Mouse (Mus musculus) thymus, postnatal 36 days (tissue): ENCODE results near the gene Isg20l2.
"Not testable (repeated sequence)": the region's sequence is repeated elsewhere in the genome, so short reads cannot be mapped to it uniquely, and the experiment has no call there.

Source experiments
- DNase-seq, 2 experiments: peaks; one replicate each; pipeline ENCODE4 v3.0.0; 2022; ENCODE audit warnings: mixed read lengths in 2 of 2

Isg20l2 gene

GRCm38 (mm10) chr3:87930078-87930795, at the start of gene Isg20l2, which contains the start of gene Rrnad1:
Gene Isg20l2, plus strand, starts transcription at chr3:87930314.
Gene Rrnad1, minus strand, starts transcription at chr3:87930717.
- peak; percentile 93 to 96 for DNase-seq

GRCm38 (mm10) chr3:87884291-87884690, 45.8 kb upstream of the Isg20l2 start:
- no peak for DNase-seq

GRCm38 (mm10) chr3:87884708-87885251, 45.3 kb upstream of the Isg20l2 start:
- peak in 1 of 2 experiments; percentile 74 for DNase-seq

- DNase-seq, result peak; percentile 85 to 92
Observed at GRCm38 (mm10) chr3:87885281-87886003, 44.7 kb upstream of the Isg20l2 start, which contains the start of gene Prcc. Gene Prcc, minus strand, starts transcription at chr3:87885608.

GRCm38 (mm10) chr3:87886004-87886365, 44.1 kb upstream of the Isg20l2 start:
- peak; percentile 48 to 63 for DNase-seq

- no peak for DNase-seq
Observed at GRCm38 (mm10) chr3:87886416-87886815, 43.7 kb upstream of the Isg20l2 start.

GRCm38 (mm10) chr3:87887400-87887799, 42.7 kb upstream of the Isg20l2 start:
- not testable (repeated sequence) for DNase-seq

- no peak for DNase-seq
Observed at GRCm38 (mm10) chr3:87891481-87891880, 38.6 kb upstream of the Isg20l2 start.

GRCm38 (mm10) chr3:87893367-87893905, 36.7 kb upstream of the Isg20l2 start:
- DNase-seq, result no peak

- DNase-seq, result no peak
Observed at GRCm38 (mm10) chr3:87899266-87899665, 30.8 kb upstream of the Isg20l2 start.

- no peak for DNase-seq
Observed at GRCm38 (mm10) chr3:87899776-87900175, 30.3 kb upstream of the Isg20l2 start.

GRCm38 (mm10) chr3:87901036-87901624, 29.0 kb upstream of the Isg20l2 start:
- DNase-seq, result no peak

GRCm38 (mm10) chr3:87901959-87902358, 28.2 kb upstream of the Isg20l2 start:
- DNase-seq, result not testable (repeated sequence)

- no peak for DNase-seq
Observed at GRCm38 (mm10) chr3:87903821-87904220, 26.3 kb upstream of the Isg20l2 start.

- peak; percentile 92 to 96 for DNase-seq
Observed at GRCm38 (mm10) chr3:87905880-87906485, 24.1 kb upstream of the Isg20l2 start, which contains the start of gene Hdgf. Gene Hdgf, plus strand, starts transcription at chr3:87906321.

GRCm38 (mm10) chr3:87906601-87906980, 23.5 kb upstream of the Isg20l2 start:
- DNase-seq, result peak in 1 of 2 experiments; percentile 60

GRCm38 (mm10) chr3:87906981-87907857, 22.9 kb upstream of the Isg20l2 start:
- DNase-seq, result peak; percentile 27 to 36

- DNase-seq, result no peak
Observed at GRCm38 (mm10) chr3:87907906-87908305, 22.2 kb upstream of the Isg20l2 start.

- no peak for DNase-seq
Observed at GRCm38 (mm10) chr3:87909381-87909780, 20.7 kb upstream of the Isg20l2 start.

- DNase-seq, result no peak
Observed at GRCm38 (mm10) chr3:87909874-87910273, 20.2 kb upstream of the Isg20l2 start.

GRCm38 (mm10) chr3:87910573-87911141, 19.5 kb upstream of the Isg20l2 start:
- peak; percentile 19 to 42 for DNase-seq
